8 mouse cellular contexts compared by ENCODE assay signal in genomic region chr4:134287168-134287564, GRCm38 (mm10). TPM values are rescaled to one million over a fixed set of nuclear protein-coding genes. Genes with fewer than 3 reads are reported as not detected.
DNase-seq lines count a peak whose midpoint lies in the region; ATAC-seq and TF ChIP-seq lines count a peak whose summit lies in the region.

No protein-coding gene starts in this region.

- peak overlapping the region; percentile 99 for H3K9ac ChIP-seq in embryonic facial prominence, embryonic 15.5 days
- H3K9ac ChIP-seq in limb, embryonic 14.5 days (ENCODE audit: low read depth, low read length, severe bottlenecking): peak overlapping the region; percentile 96
- peak overlapping the region; percentile 100 for H3K9ac ChIP-seq in midbrain, embryonic 16.5 days (ENCODE audit: low read depth, low read length)

- TF ChIP-seq POLR2A in bone marrow macrophage, adult 2 months (IDR thresholded peaks at IDR 0.05; ENCODE audit: borderline replicate concordance, low read depth, low read length): peak; percentile 44; the same call in 1 of the 2 replicates
- TF ChIP-seq POLR2A in limb, embryonic 14.5 days (IDR thresholded peaks at IDR 0.05; ENCODE audit: borderline replicate concordance, extremely low read depth, insufficient read depth, insufficient read length): peak; percentile 98
- TF ChIP-seq POLR2A in spleen, adult 2 months (IDR thresholded peaks at IDR 0.05; ENCODE audit: low read depth, low read length): peak; percentile 59; the same call in 1 of the 2 replicates

- peak overlapping the region; percentile 99 for H3K4me3 ChIP-seq in bone marrow macrophage, adult 2 months (ENCODE audit: insufficient read depth, low read length)
- peak overlapping the region; percentile 100 for H3K4me3 ChIP-seq in embryonic facial prominence, embryonic 15.5 days (replicated peaks)
- H3K4me3 ChIP-seq in limb, embryonic 14.5 days (replicated peaks; ENCODE audit: low read length): peak overlapping the region; percentile 100
- peak overlapping the region; percentile 81 for H3K4me3 ChIP-seq in midbrain, embryonic 16.5 days (ENCODE audit: low read depth, low read length)
- peak overlapping the region; percentile 99 for H3K4me3 ChIP-seq in spleen, adult 2 months (ENCODE audit: extremely low read depth, insufficient read depth, insufficient read length)

- no peaks in the 10 kb centered on the region for H3K27me3 ChIP-seq in embryonic facial prominence, embryonic 15.5 days
- H3K27me3 ChIP-seq in limb, embryonic 14.5 days (ENCODE audit: control insufficient read depth, insufficient read depth, low read length): no peaks in the 10 kb centered on the region
- no peaks in the 10 kb centered on the region for H3K27me3 ChIP-seq in midbrain, embryonic 16.5 days (ENCODE audit: control insufficient read depth, insufficient read depth, low read depth, low read length)
- no peaks in the 10 kb centered on the region for H3K27me3 ChIP-seq in spleen, adult 2 months (ENCODE audit: control insufficient read depth, insufficient read depth, low read length)

- WGBS in embryonic facial prominence, embryonic 15.5 days: under 1% methylated on average over 59 of the region's 59 CpGs
- 6% methylated on average over 29 of the region's 59 CpGs for WGBS in limb, embryonic 14.5 days
- WGBS in midbrain, embryonic 16.5 days: under 1% methylated on average over 52 of the region's 59 CpGs
- under 1% methylated on average over 30 of the region's 59 CpGs for WGBS in spleen, adult 2 months

- TF ChIP-seq CTCF in bone marrow macrophage, adult 2 months (IDR thresholded peaks at IDR 0.05; ENCODE audit: low read depth, low read length): no peak
- no peak for TF ChIP-seq CTCF in spleen, adult 2 months (IDR thresholded peaks at IDR 0.05; ENCODE audit: extremely low read depth, insufficient read depth, insufficient read length, insufficient replicate concordance)

- peak overlapping the region; percentile 79 for H3K27ac ChIP-seq in bone marrow macrophage, adult 2 months (ENCODE audit: insufficient read depth, low read depth, low read length)
- peak overlapping the region; percentile 100 for H3K27ac ChIP-seq in embryonic facial prominence, embryonic 15.5 days (replicated peaks)
- peak overlapping the region; percentile 98 for H3K27ac ChIP-seq in limb, embryonic 14.5 days (replicated peaks; ENCODE audit: low read depth, low read length)
- H3K27ac ChIP-seq in midbrain, embryonic 16.5 days (ENCODE audit: low read length): peak overlapping the region; percentile 100
- H3K27ac ChIP-seq in spleen, adult 2 months (ENCODE audit: insufficient read depth, low read length): peak overlapping the region; percentile 97

- ATAC-seq in embryonic facial prominence, embryonic 15.5 days (ENCODE audit: insufficient number of reproducible peaks, low FRiP score, low TSS enrichment, low read depth): peak; percentile 95
- ATAC-seq in limb, embryonic 14.5 days (ENCODE audit: low FRiP score, low read depth): peak; percentile 93
- ATAC-seq in midbrain, embryonic 16.5 days: peak; percentile 96

- peaks cover 21% of the 10 kb centered on the region for H3K36me3 ChIP-seq in embryonic facial prominence, embryonic 15.5 days
- peaks cover 21% of the 10 kb centered on the region for H3K36me3 ChIP-seq in limb, embryonic 14.5 days (ENCODE audit: control insufficient read depth, insufficient read depth, low read length)
- H3K36me3 ChIP-seq in midbrain, embryonic 16.5 days (ENCODE audit: control insufficient read depth, insufficient read depth, low read length): peaks cover 1% of the 10 kb centered on the region
- H3K36me3 ChIP-seq in spleen, adult 2 months (ENCODE audit: control insufficient read depth, insufficient read depth, low read length): peaks cover 6% of the 10 kb centered on the region

- H3K4me1 ChIP-seq in bone marrow macrophage, adult 2 months (ENCODE audit: control insufficient read depth, insufficient read depth, low read length): peaks cover 22% of the 10 kb centered on the region
- H3K4me1 ChIP-seq in embryonic facial prominence, embryonic 15.5 days: peaks cover 25% of the 10 kb centered on the region
- H3K4me1 ChIP-seq in limb, embryonic 14.5 days (ENCODE audit: control insufficient read depth, insufficient read depth, low read length): peaks cover 8% of the 10 kb centered on the region
- peaks cover 17% of the 10 kb centered on the region for H3K4me1 ChIP-seq in midbrain, embryonic 16.5 days (ENCODE audit: control insufficient read depth, insufficient read depth, low read length)
- H3K4me1 ChIP-seq in spleen, adult 2 months (ENCODE audit: control insufficient read depth, insufficient read depth, insufficient read length): peaks cover 11% of the 10 kb centered on the region; the same call in 1 of the 2 replicates

- H3K4me2 ChIP-seq in embryonic facial prominence, embryonic 15.5 days (replicated peaks): peak overlapping the region; percentile 95
- peak overlapping the region; percentile 86 for H3K4me2 ChIP-seq in limb, embryonic 14.5 days (replicated peaks; ENCODE audit: low read depth, low read length, severe bottlenecking)
- H3K4me2 ChIP-seq in midbrain, embryonic 16.5 days (ENCODE audit: low read length): peak overlapping the region; percentile 77

- DNase-seq in B cell, adult 2 months: peak; percentile 99 to 100
- DNase-seq in heart, adult 9 months (ENCODE audit: low spot score in 2 of 2): peak; percentile 93 to 94
- DNase-seq in kidney, adult 9 months: peak; percentile 96
- DNase-seq in limb, embryonic 14.5 days (ENCODE audit: low spot score): peak; percentile 90
- DNase-seq in spleen, adult 2 months (ENCODE audit: low read depth in 1 of 2, low spot score in 2 of 2): peak; percentile 82 to 93

- no peaks in the 10 kb centered on the region for H3K9me3 ChIP-seq in embryonic facial prominence, embryonic 15.5 days (replicated peaks)
- H3K9me3 ChIP-seq in limb, embryonic 14.5 days (ENCODE audit: control insufficient read depth, low read length): no peaks in the 10 kb centered on the region
- H3K9me3 ChIP-seq in midbrain, embryonic 16.5 days (replicated peaks; ENCODE audit: control insufficient read depth, low read length, poor library complexity, severe bottlenecking): no peaks in the 10 kb centered on the region

RNA-seq across cellular contexts. Expression of gene Pdik1l, which starts 0.5 kb away (rescaled TPM):
- 12.2 and 15.2 TPM in 2 replicates for polyA plus RNA-seq in bone marrow macrophage, adult 2 months (2012; ENCODE audit: insufficient read depth, insufficient read length, missing spikeins)
- 17.6 and 19.5 TPM in 2 replicates for polyA plus RNA-seq in embryonic facial prominence, embryonic 15.5 days (2015; fragmentation: Nextera tagmentation; extraction: Ambion mirVana)
- polyA plus RNA-seq in limb, embryonic 14.5 days (2012; rRNA removed): 8.9 and 9.6 TPM in 2 replicates
- 18.4 and 20.5 TPM in 2 replicates for polyA plus RNA-seq in limb, embryonic 14.5 days (2014; fragmentation: Nextera tagmentation; extraction: Ambion mirVana)
- polyA plus RNA-seq in midbrain, embryonic 16.5 days (2015; fragmentation: Nextera tagmentation; extraction: Ambion mirVana): 44.9 and 46.5 TPM in 2 replicates
- polyA plus RNA-seq in spleen, adult 2 months (2012; rRNA removed): 3.6 and 3.9 TPM in 2 replicates

RNA-seq across cellular contexts. Expression of gene Trim63, which starts 27.8 kb away (rescaled TPM):
- polyA plus RNA-seq in bone marrow macrophage, adult 2 months (2012; ENCODE audit: insufficient read depth, insufficient read length, missing spikeins): not detected in 2 replicates
- 6.3 and 9.4 TPM in 2 replicates for polyA plus RNA-seq in embryonic facial prominence, embryonic 15.5 days (2015; fragmentation: Nextera tagmentation; extraction: Ambion mirVana)
- polyA plus RNA-seq in limb, embryonic 14.5 days (2012; rRNA removed): 4.3 and 5.1 TPM in 2 replicates
- 1.3 and 1.4 TPM in 2 replicates for polyA plus RNA-seq in limb, embryonic 14.5 days (2014; fragmentation: Nextera tagmentation; extraction: Ambion mirVana)
- polyA plus RNA-seq in midbrain, embryonic 16.5 days (2015; fragmentation: Nextera tagmentation; extraction: Ambion mirVana): 0.45 and 0.62 TPM in 2 replicates
- polyA plus RNA-seq in spleen, adult 2 months (2012; rRNA removed): 0.12 and 0.32 TPM in 2 replicates

RNA-seq across cellular contexts. Expression of gene Grrp1, which starts 33.3 kb away (rescaled TPM):
- not detected in 2 replicates for polyA plus RNA-seq in bone marrow macrophage, adult 2 months (2012; ENCODE audit: insufficient read depth, insufficient read length, missing spikeins)
- 6.7 and 6.8 TPM in 2 replicates for polyA plus RNA-seq in embryonic facial prominence, embryonic 15.5 days (2015; fragmentation: Nextera tagmentation; extraction: Ambion mirVana)
- polyA plus RNA-seq in limb, embryonic 14.5 days (2012; rRNA removed): 9.7 and 13.1 TPM in 2 replicates
- polyA plus RNA-seq in limb, embryonic 14.5 days (2014; fragmentation: Nextera tagmentation; extraction: Ambion mirVana): 5.2 and 5.4 TPM in 2 replicates
- polyA plus RNA-seq in midbrain, embryonic 16.5 days (2015; fragmentation: Nextera tagmentation; extraction: Ambion mirVana): 12.9 and 16.2 TPM in 2 replicates
- 6.9 and 10.2 TPM in 2 replicates for polyA plus RNA-seq in spleen, adult 2 months (2012; rRNA removed)

RNA-seq across cellular contexts. Expression of gene Gm30191, which starts 40.4 kb away (rescaled TPM):
- not detected in 2 replicates for polyA plus RNA-seq in bone marrow macrophage, adult 2 months (2012; ENCODE audit: insufficient read depth, insufficient read length, missing spikeins)
- not detected in 2 replicates for polyA plus RNA-seq in embryonic facial prominence, embryonic 15.5 days (2015; fragmentation: Nextera tagmentation; extraction: Ambion mirVana)
- not detected in 2 replicates for polyA plus RNA-seq in limb, embryonic 14.5 days (2012; rRNA removed)
- not detected in 2 replicates for polyA plus RNA-seq in limb, embryonic 14.5 days (2014; fragmentation: Nextera tagmentation; extraction: Ambion mirVana)
- polyA plus RNA-seq in midbrain, embryonic 16.5 days (2015; fragmentation: Nextera tagmentation; extraction: Ambion mirVana): not detected in 2 replicates
- polyA plus RNA-seq in spleen, adult 2 months (2012; rRNA removed): not detected in 2 replicates

RNA-seq across cellular contexts. Expression of gene Zfp593, which starts 41.8 kb away (rescaled TPM):
- polyA plus RNA-seq in bone marrow macrophage, adult 2 months (2012; ENCODE audit: insufficient read depth, insufficient read length, missing spikeins): 3.9 and 5.3 TPM in 2 replicates
- polyA plus RNA-seq in embryonic facial prominence, embryonic 15.5 days (2015; fragmentation: Nextera tagmentation; extraction: Ambion mirVana): 16.8 and 17.2 TPM in 2 replicates
- 15.8 and 18.1 TPM in 2 replicates for polyA plus RNA-seq in limb, embryonic 14.5 days (2012; rRNA removed)
- 17.3 and 18.9 TPM in 2 replicates for polyA plus RNA-seq in limb, embryonic 14.5 days (2014; fragmentation: Nextera tagmentation; extraction: Ambion mirVana)
- polyA plus RNA-seq in midbrain, embryonic 16.5 days (2015; fragmentation: Nextera tagmentation; extraction: Ambion mirVana): 12.4 and 13.4 TPM in 2 replicates
- 7.4 and 11.5 TPM in 2 replicates for polyA plus RNA-seq in spleen, adult 2 months (2012; rRNA removed)

Comparison
In these comparisons a context has a peak if more than half of its experiments do, and no peak if none do; other contexts are left out.
1. Peak in every context shown above with its lines: DNase-seq, ATAC-seq, H3K4me3 ChIP-seq and H3K27ac ChIP-seq.
2. POLR2A ChIP-seq: peak in every context shown above with its lines; median percentile 98 in limb, embryonic 14.5 days; 59 in spleen, adult 2 months; 44 in bone marrow macrophage, adult 2 months.